Mouse (Mus musculus) limb, embryonic 15.5 days (tissue): Measurements from ENCODE around the gene Rsrc1. TPM values are rescaled to one million over a fixed set of nuclear protein-coding genes. Genes with fewer than 3 reads are reported as not detected.

ENCODE experiments used
- ATAC-seq: fragments of 200-750 bp; cut with Nextera tagmentation; 2 replicates; pipeline ENCODE4 v1.8.0; 2017; ENCODE audit warnings: low read depth, moderate TSS enrichment; ENCODE audit not compliant: insufficient number of reproducible peaks, low FRiP score, low TSS enrichment
- H3K27ac ChIP-seq: fragments of 300-500 bp; sonication (generic); 2 replicates; pipeline ENCODE4 v1.5.1; 2015; ENCODE audit warnings: moderate library complexity, mild to moderate bottlenecking, inconsistent platforms
- H3K27me3 ChIP-seq: fragments of 300-500 bp; sonication (generic); 2 replicates; pipeline ENCODE4 v1.6.1; 2015; ENCODE audit warnings: inconsistent platforms
- H3K36me3 ChIP-seq: fragments of 300-500 bp; sonication (generic); 2 replicates; pipeline ENCODE4 v1.6.1; 2015; ENCODE audit warnings: inconsistent platforms
- H3K4me1 ChIP-seq: fragments of 300-500 bp; sonication (generic); 2 replicates; pipeline ENCODE4 v1.6.1; 2015; ENCODE audit warnings: inconsistent platforms
- H3K4me2 ChIP-seq: fragments of 300-500 bp; sonication (generic); 2 replicates; pipeline ENCODE4 v1.6.1; 2015; ENCODE audit warnings: mild to moderate bottlenecking, inconsistent platforms
- H3K4me3 ChIP-seq: fragments of 300-500 bp; sonication (generic); 2 replicates; pipeline ENCODE4 v1.5.1; 2015; ENCODE audit warnings: mild to moderate bottlenecking, inconsistent platforms
- H3K9ac ChIP-seq: fragments of 300-500 bp; sonication (generic); 2 replicates; pipeline ENCODE4 v1.6.1; 2015; ENCODE audit warnings: inconsistent platforms
- H3K9me3 ChIP-seq: fragments of 300-500 bp; sonication (generic); 2 replicates; pipeline ENCODE4 v1.6.1; 2016; ENCODE audit warnings: inconsistent platforms
- WGBS: fragments of 180-500 bp; shearing (Covaris S2); methylation state at CpG from one replicate; pipeline ENCODE4 v1.1.7; 2015; 5-methylcytosine and 5-hydroxymethylcytosine counted together
- polyA plus RNA-seq: library from polyadenylated mRNA; unstranded; fragments of >200 nt; fragmentation: Nextera tagmentation; extraction: Ambion mirVana; gene quantifications from 2 replicates; pipeline ENCODE4 v1.2.1, GENCODE M21; 2015

Rsrc1 gene
- polyA plus RNA-seq, 1 experiment from 2014 or later: 36.4 TPM

- peaks cover 75% of the 10 kb centered on the region for H3K27me3 ChIP-seq
- no peak for ATAC-seq
- 15% methylated on average over 13 of the region's 13 CpGs for WGBS
- H3K36me3 ChIP-seq: no peaks in the 10 kb centered on the region
- H3K9me3 ChIP-seq: no peaks in the 10 kb centered on the region
- H3K4me3 ChIP-seq: peak overlapping the region; percentile 62
- peaks cover 29% of the 10 kb centered on the region for H3K4me1 ChIP-seq
- H3K9ac ChIP-seq: no peak overlapping the region
- no peak overlapping the region for H3K4me2 ChIP-seq
- H3K27ac ChIP-seq: 0 out of 2 replicates have a peak overlapping the region, but pooled peaks have one; percentile 72
Measured at GRCm38 (mm10) chr3:66976889-66977615, 4.1 kb upstream of the Rsrc1 start.

- peak overlapping the region; percentile 46; the same call in 1 of the 2 replicates for H3K4me2 ChIP-seq
- H3K4me3 ChIP-seq: peak overlapping the region; percentile 62
- no peaks in the 10 kb centered on the region for H3K9me3 ChIP-seq
- H3K36me3 ChIP-seq: no peaks in the 10 kb centered on the region
- peak overlapping the region; percentile 72 for H3K27ac ChIP-seq
- WGBS: 5% methylated on average over 25 of the region's 25 CpGs
- H3K27me3 ChIP-seq: peaks cover 77% of the 10 kb centered on the region
- peaks cover 36% of the 10 kb centered on the region for H3K4me1 ChIP-seq
- no peak for ATAC-seq
- no peak overlapping the region for H3K9ac ChIP-seq
Measured at GRCm38 (mm10) chr3:66977811-66978456, 3.3 kb upstream of the Rsrc1 start.

GRCm38 (mm10) chr3:66978457-66979381, 2.5 kb upstream of the Rsrc1 start:
- H3K9ac ChIP-seq: peak overlapping the region; percentile 48
- peak overlapping the region; percentile 46 for H3K4me2 ChIP-seq
- ATAC-seq: no peak
- peak overlapping the region; percentile 72 for H3K27ac ChIP-seq
- H3K4me1 ChIP-seq: peaks cover 29% of the 10 kb centered on the region
- H3K9me3 ChIP-seq: no peaks in the 10 kb centered on the region
- peak overlapping the region; percentile 62 for H3K4me3 ChIP-seq
- H3K36me3 ChIP-seq: no peaks in the 10 kb centered on the region
- 4% methylated on average over 44 of the region's 45 CpGs for WGBS
- peaks cover 70% of the 10 kb centered on the region for H3K27me3 ChIP-seq

GRCm38 (mm10) chr3:66979491-66979890, 1.7 kb upstream of the Rsrc1 start:
- H3K27me3 ChIP-seq: peaks cover 62% of the 10 kb centered on the region
- H3K9ac ChIP-seq: no peak overlapping the region
- H3K9me3 ChIP-seq: no peaks in the 10 kb centered on the region
- H3K4me1 ChIP-seq: peaks cover 26% of the 10 kb centered on the region
- 2% methylated on average over 9 of the region's 9 CpGs for WGBS
- peak overlapping the region; percentile 62 for H3K4me3 ChIP-seq
- no peak overlapping the region for H3K27ac ChIP-seq
- H3K4me2 ChIP-seq: peak overlapping the region; percentile 46
- no peak for ATAC-seq
- H3K36me3 ChIP-seq: no peaks in the 10 kb centered on the region

GRCm38 (mm10) chr3:66980111-66980975, 847 bp upstream of the Rsrc1 start:
- Histone ChIP-seq H3K4me2 (peak overlapping the region; percentile 83), H3K36me3 (no peaks in the 10 kb centered on the region), H3K4me1 (peaks cover 26% of the 10 kb centered on the region), H3K27me3 (peaks cover 55% of the 10 kb centered on the region), H3K27ac (peak overlapping the region; percentile 88), H3K4me3 (peak overlapping the region; percentile 62), H3K9me3 (no peaks in the 10 kb centered on the region), H3K9ac (peak overlapping the region; percentile 58)
- no peak for ATAC-seq
- WGBS: 2% methylated on average over 29 of the region's 29 CpGs

- Histone ChIP-seq H3K36me3 (no peaks in the 10 kb centered on the region), H3K27me3 (peaks cover 48% of the 10 kb centered on the region), H3K4me2 (peak within 1 kb of the TSS; percentile 83), H3K4me3 (peak within 1 kb of the TSS; percentile 62), H3K9ac (peak within 1 kb of the TSS; percentile 58), H3K27ac (peak within 1 kb of the TSS; percentile 88), H3K9me3 (no peaks in the 10 kb centered on the region), H3K4me1 (peaks cover 32% of the 10 kb centered on the region)
- WGBS: 0% methylated on average over 15 of the region's 15 CpGs
- ATAC-seq: no peak
Measured at GRCm38 (mm10) chr3:66981706-66982105, 516 bp downstream of the Rsrc1 start, which contains the start of gene Shox2. TSS of gene Shox2 (minus strand) at chr3:66981771.

DNA sequence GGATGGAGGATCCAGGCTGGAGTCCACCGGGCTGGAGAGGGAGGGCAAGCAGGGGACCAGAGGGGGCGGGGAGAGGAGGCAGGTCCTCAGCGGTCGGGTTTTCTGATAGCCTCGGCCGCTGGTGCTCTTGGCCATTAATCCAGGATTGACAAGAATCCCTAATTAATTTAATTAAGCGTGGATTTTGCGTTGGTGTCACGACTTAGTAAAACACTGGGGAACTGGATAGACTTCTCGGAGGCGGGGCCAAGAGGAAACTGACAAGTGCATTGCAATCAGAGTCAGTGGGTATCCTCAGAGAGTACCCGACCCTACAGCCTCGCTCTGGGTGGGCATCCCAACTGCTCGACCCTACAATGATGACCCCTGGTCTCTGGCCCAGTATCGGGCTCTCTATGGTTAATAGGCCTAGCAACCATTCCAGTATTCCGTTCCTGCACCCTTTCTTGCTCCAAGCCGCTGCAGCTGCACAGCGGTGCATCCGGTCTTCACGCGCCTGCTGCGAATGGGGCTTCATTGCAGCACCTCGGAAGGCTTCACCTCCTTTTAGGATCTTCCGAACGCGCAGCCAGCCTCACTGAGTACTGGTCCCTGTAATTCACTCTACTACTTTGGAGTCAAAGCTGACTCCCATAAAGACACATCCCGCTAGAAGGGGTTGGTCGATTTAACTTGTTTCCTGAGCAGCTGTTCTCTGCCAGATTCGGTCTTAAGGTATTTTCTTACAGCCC, 1.2 kb downstream of the Rsrc1 start:
- no peak for ATAC-seq
- Histone ChIP-seq H3K27me3 (peaks cover 45% of the 10 kb centered on the region), H3K4me3 (peak overlapping the region; percentile 62), H3K4me1 (peaks cover 32% of the 10 kb centered on the region), H3K9ac (0 out of 2 replicates have a peak overlapping the region, but pooled peaks have one; percentile 4), H3K4me2 (peak overlapping the region; percentile 83), H3K27ac (peak overlapping the region; percentile 88), H3K36me3 (no peaks in the 10 kb centered on the region), H3K9me3 (no peaks in the 10 kb centered on the region)
- under 1% methylated on average over 29 of the region's 29 CpGs for WGBS

DNA sequence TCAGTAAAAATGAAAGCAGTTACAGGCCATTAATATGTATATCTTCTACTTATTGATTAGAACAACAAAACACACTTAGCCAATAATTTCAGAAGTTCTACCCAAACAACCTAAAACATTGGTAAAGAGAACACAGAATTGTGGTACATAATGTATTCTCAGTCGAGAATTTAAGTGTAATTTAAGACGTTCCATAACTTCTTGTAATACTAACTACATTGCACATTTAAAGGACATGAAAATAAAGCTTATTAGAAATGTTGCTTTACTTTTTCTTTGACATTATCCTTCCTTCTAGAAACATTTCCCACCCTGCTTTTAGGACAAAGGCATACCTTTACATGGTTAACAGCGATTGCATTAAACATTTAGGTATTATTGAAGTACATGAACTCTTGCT, 2.3 kb downstream of the Rsrc1 start:
- Histone ChIP-seq H3K9ac (no peak overlapping the region), H3K27me3 (peaks cover 35% of the 10 kb centered on the region), H3K27ac (no peak overlapping the region), H3K4me2 (no peak overlapping the region), H3K4me3 (no peak overlapping the region), H3K4me1 (peaks cover 28% of the 10 kb centered on the region), H3K36me3 (no peaks in the 10 kb centered on the region), H3K9me3 (no peaks in the 10 kb centered on the region)
- 22% methylated on average over 3 of the region's 3 CpGs for WGBS
- ATAC-seq: no peak

DNA sequence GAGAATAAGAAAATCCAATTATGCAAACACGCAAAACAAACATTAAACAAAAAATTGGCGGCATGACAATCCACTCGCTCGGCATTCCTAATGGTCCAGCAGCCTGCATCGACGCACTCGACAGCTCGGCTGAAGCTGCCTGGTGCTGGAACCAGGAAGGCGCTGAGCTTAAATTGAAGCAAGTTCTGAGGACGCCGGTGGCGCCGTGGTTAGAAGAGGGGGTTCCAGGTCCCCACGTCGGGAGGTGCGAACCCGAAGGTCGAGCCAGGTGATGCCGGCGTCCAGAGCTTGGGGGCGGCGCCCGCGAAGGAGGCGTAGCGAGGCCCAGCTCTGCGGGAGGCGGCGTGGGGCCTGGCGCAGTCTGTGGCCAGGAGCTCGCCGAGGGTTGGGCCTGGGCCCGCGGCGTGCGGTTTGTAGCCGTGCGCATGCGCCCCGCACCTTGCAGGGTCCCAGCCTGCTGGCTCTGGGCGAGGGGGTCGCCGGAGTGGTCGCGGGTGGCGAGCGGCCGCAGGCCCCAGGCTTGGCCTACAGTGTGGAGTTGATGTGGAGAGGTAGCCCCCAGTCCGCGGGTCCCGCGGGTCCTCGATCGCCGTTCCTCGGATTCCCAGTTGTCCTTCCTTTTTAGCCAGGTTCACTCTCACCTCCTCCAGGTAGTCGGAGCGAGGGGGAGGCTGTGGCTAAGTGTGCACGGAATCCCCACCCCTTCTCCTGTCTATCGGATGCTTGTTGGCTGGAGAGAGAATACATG, 4.5 kb downstream of the Rsrc1 start:
- no peaks in the 10 kb centered on the region for H3K36me3 ChIP-seq
- peaks cover 20% of the 10 kb centered on the region for H3K4me1 ChIP-seq
- peak overlapping the region; percentile 74 for H3K9ac ChIP-seq
- peaks cover 16% of the 10 kb centered on the region for H3K27me3 ChIP-seq
- no peaks in the 10 kb centered on the region for H3K9me3 ChIP-seq
- peak; percentile 88 for ATAC-seq
- H3K27ac ChIP-seq: peak overlapping the region; percentile 62
- 0% methylated on average over 60 of the region's 60 CpGs for WGBS
- H3K4me2 ChIP-seq: peak overlapping the region; percentile 58
- peak overlapping the region; percentile 82 for H3K4me3 ChIP-seq

DNA sequence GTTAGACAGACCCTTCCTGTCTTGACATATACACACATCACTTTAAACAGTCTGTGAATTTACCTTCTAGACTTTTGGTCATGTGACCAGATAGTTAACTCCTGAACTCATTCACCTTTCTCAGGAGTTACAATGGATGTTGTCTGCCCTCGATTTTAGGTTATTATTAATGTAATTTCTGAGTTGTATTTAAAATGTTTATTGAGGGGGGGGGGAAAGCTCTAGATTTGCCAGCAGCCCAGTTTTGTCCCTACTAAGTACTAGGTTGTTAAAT, 5.0 kb downstream of the Rsrc1 start:
- H3K4me3 ChIP-seq: peak overlapping the region; percentile 82
- 6% methylated on average over 1 of the region's 1 CpGs for WGBS
- H3K36me3 ChIP-seq: no peaks in the 10 kb centered on the region
- H3K27ac ChIP-seq: peak overlapping the region; percentile 62; the same call in 1 of the 2 replicates
- peak overlapping the region; percentile 74 for H3K9ac ChIP-seq
- peaks cover 15% of the 10 kb centered on the region for H3K4me1 ChIP-seq
- H3K9me3 ChIP-seq: no peaks in the 10 kb centered on the region
- no peak; the same call in 1 of the 2 replicates for ATAC-seq
- H3K27me3 ChIP-seq: peaks cover 10% of the 10 kb centered on the region
- peak overlapping the region; percentile 58 for H3K4me2 ChIP-seq
